Mouse (Mus musculus) limb, embryonic 15.5 days (tissue): ENCODE measurements at regions not wholly inside any gene's neighbourhood (a gene's known extent, or its start where the extent isn't known, plus 50 kb on each side); places are given as distances from the start of the nearest gene placed in this dataset.

ENCODE experiments used
- ATAC-seq: fragments of 200-750 bp; cut with Nextera tagmentation; 2 replicates; pipeline ENCODE4 v1.8.0; 2017; ENCODE audit warnings: low read depth, moderate TSS enrichment; ENCODE audit not compliant: insufficient number of reproducible peaks, low FRiP score, low TSS enrichment
- H3K27ac ChIP-seq: fragments of 300-500 bp; sonication (generic); 2 replicates; pipeline ENCODE4 v1.5.1; 2015; ENCODE audit warnings: moderate library complexity, mild to moderate bottlenecking, inconsistent platforms
- H3K27me3 ChIP-seq: fragments of 300-500 bp; sonication (generic); 2 replicates; pipeline ENCODE4 v1.6.1; 2015; ENCODE audit warnings: inconsistent platforms
- H3K36me3 ChIP-seq: fragments of 300-500 bp; sonication (generic); 2 replicates; pipeline ENCODE4 v1.6.1; 2015; ENCODE audit warnings: inconsistent platforms
- H3K4me1 ChIP-seq: fragments of 300-500 bp; sonication (generic); 2 replicates; pipeline ENCODE4 v1.6.1; 2015; ENCODE audit warnings: inconsistent platforms
- H3K4me2 ChIP-seq: fragments of 300-500 bp; sonication (generic); 2 replicates; pipeline ENCODE4 v1.6.1; 2015; ENCODE audit warnings: mild to moderate bottlenecking, inconsistent platforms
- H3K4me3 ChIP-seq: fragments of 300-500 bp; sonication (generic); 2 replicates; pipeline ENCODE4 v1.5.1; 2015; ENCODE audit warnings: mild to moderate bottlenecking, inconsistent platforms
- H3K9ac ChIP-seq: fragments of 300-500 bp; sonication (generic); 2 replicates; pipeline ENCODE4 v1.6.1; 2015; ENCODE audit warnings: inconsistent platforms
- H3K9me3 ChIP-seq: fragments of 300-500 bp; sonication (generic); 2 replicates; pipeline ENCODE4 v1.6.1; 2016; ENCODE audit warnings: inconsistent platforms
- WGBS: fragments of 180-500 bp; shearing (Covaris S2); methylation state at CpG from one replicate; pipeline ENCODE4 v1.1.7; 2015; 5-methylcytosine and 5-hydroxymethylcytosine counted together

GRCm38 (mm10) chr2:148579027-148579426, 93.4 kb upstream of the Nxt1 start:
- H3K27ac ChIP-seq, result no peak overlapping the region
- ATAC-seq, result no peak
- no peak overlapping the region for H3K9ac ChIP-seq
- no peaks in the 10 kb centered on the region for H3K36me3 ChIP-seq
- no peaks in the 10 kb centered on the region for H3K27me3 ChIP-seq
- WGBS, result 72% methylated on average over 5 of the region's 5 CpGs
- H3K4me2 ChIP-seq, result no peak overlapping the region
- no peak overlapping the region for H3K4me3 ChIP-seq
- H3K9me3 ChIP-seq, result no peaks in the 10 kb centered on the region
- no peaks in the 10 kb centered on the region for H3K4me1 ChIP-seq

GRCm38 (mm10) chr2:148578176-148578575, 94.2 kb upstream of the Nxt1 start:
- Histone ChIP-seq H3K27ac (no peak overlapping the region), H3K4me2 (no peak overlapping the region), H3K4me1 (no peaks in the 10 kb centered on the region), H3K9ac (no peak overlapping the region), H3K9me3 (no peaks in the 10 kb centered on the region), H3K4me3 (no peak overlapping the region), H3K36me3 (no peaks in the 10 kb centered on the region), H3K27me3 (no peaks in the 10 kb centered on the region)
- 69% methylated on average over 2 of the region's 2 CpGs for WGBS
- no peak for ATAC-seq

- no peak overlapping the region for H3K4me2 ChIP-seq
- H3K4me1 ChIP-seq, result no peaks in the 10 kb centered on the region
- ATAC-seq, result no peak
- WGBS, result 73% methylated on average over 3 of the region's 3 CpGs
- no peak overlapping the region for H3K9ac ChIP-seq
- no peaks in the 10 kb centered on the region for H3K36me3 ChIP-seq
- H3K9me3 ChIP-seq, result no peaks in the 10 kb centered on the region
- H3K27ac ChIP-seq, result no peak overlapping the region
- no peak overlapping the region for H3K4me3 ChIP-seq
- no peaks in the 10 kb centered on the region for H3K27me3 ChIP-seq
Measured at GRCm38 (mm10) chr2:148575433-148575832, 97.0 kb upstream of the Nxt1 start.

- no peak for ATAC-seq
- H3K4me2 ChIP-seq, result no peak overlapping the region
- H3K27ac ChIP-seq, result no peak overlapping the region
- H3K4me1 ChIP-seq, result no peaks in the 10 kb centered on the region
- no peaks in the 10 kb centered on the region for H3K27me3 ChIP-seq
- H3K36me3 ChIP-seq, result no peaks in the 10 kb centered on the region
- 11% methylated on average over 1 of the region's 1 CpGs for WGBS
- H3K9ac ChIP-seq, result no peak overlapping the region
- H3K9me3 ChIP-seq, result no peaks in the 10 kb centered on the region
- no peak overlapping the region for H3K4me3 ChIP-seq
Measured at GRCm38 (mm10) chr2:148572165-148572564, 100.2 kb upstream of the Nxt1 start.

GRCm38 (mm10) chr2:148571616-148572015, 100.8 kb upstream of the Nxt1 start:
- Histone ChIP-seq H3K9me3 (no peaks in the 10 kb centered on the region), H3K36me3 (no peaks in the 10 kb centered on the region), H3K4me2 (no peak overlapping the region), H3K27me3 (no peaks in the 10 kb centered on the region), H3K27ac (no peak overlapping the region), H3K4me3 (no peak overlapping the region), H3K4me1 (no peaks in the 10 kb centered on the region), H3K9ac (no peak overlapping the region)
- no peak for ATAC-seq
- WGBS, result 90% methylated on average over 1 of the region's 1 CpGs

- no peaks in the 10 kb centered on the region for H3K27me3 ChIP-seq
- no peak overlapping the region for H3K27ac ChIP-seq
- no peaks in the 10 kb centered on the region for H3K36me3 ChIP-seq
- no peaks in the 10 kb centered on the region for H3K4me1 ChIP-seq
- ATAC-seq, result no peak
- 90% methylated on average over 5 of the region's 5 CpGs for WGBS
- H3K4me2 ChIP-seq, result no peak overlapping the region
- no peak overlapping the region for H3K9ac ChIP-seq
- H3K4me3 ChIP-seq, result no peak overlapping the region
- no peaks in the 10 kb centered on the region for H3K9me3 ChIP-seq
Measured at GRCm38 (mm10) chr2:148571018-148571417, 101.4 kb upstream of the Nxt1 start.

- no peaks in the 10 kb centered on the region for H3K36me3 ChIP-seq
- H3K27ac ChIP-seq, result no peak overlapping the region
- no peaks in the 10 kb centered on the region for H3K27me3 ChIP-seq
- no peak for ATAC-seq
- H3K4me2 ChIP-seq, result no peak overlapping the region
- 58% methylated on average over 2 of the region's 2 CpGs for WGBS
- H3K9ac ChIP-seq, result no peak overlapping the region
- H3K4me3 ChIP-seq, result no peak overlapping the region
- H3K9me3 ChIP-seq, result no peaks in the 10 kb centered on the region
- no peaks in the 10 kb centered on the region for H3K4me1 ChIP-seq
Measured at GRCm38 (mm10) chr2:148567930-148568481, 104.4 kb upstream of the Nxt1 start.

GRCm38 (mm10) chr2:148563390-148563789, 109.0 kb upstream of the Nxt1 start:
- no peak for ATAC-seq
- Histone ChIP-seq H3K27ac (no peak overlapping the region), H3K36me3 (no peaks in the 10 kb centered on the region), H3K4me1 (no peaks in the 10 kb centered on the region), H3K9me3 (no peaks in the 10 kb centered on the region), H3K9ac (no peak overlapping the region), H3K27me3 (no peaks in the 10 kb centered on the region), H3K4me2 (no peak overlapping the region), H3K4me3 (no peak overlapping the region)
- 60% methylated on average over 3 of the region's 3 CpGs for WGBS

- no peaks in the 10 kb centered on the region for H3K36me3 ChIP-seq
- no peak overlapping the region for H3K4me3 ChIP-seq
- no peak for ATAC-seq
- no peaks in the 10 kb centered on the region for H3K9me3 ChIP-seq
- H3K27me3 ChIP-seq, result no peaks in the 10 kb centered on the region
- 51% methylated on average over 3 of the region's 3 CpGs for WGBS
- H3K27ac ChIP-seq, result no peak overlapping the region
- no peak overlapping the region for H3K9ac ChIP-seq
- H3K4me1 ChIP-seq, result no peaks in the 10 kb centered on the region
- no peak overlapping the region for H3K4me2 ChIP-seq
Measured at GRCm38 (mm10) chr2:148562041-148562440, 110.4 kb upstream of the Nxt1 start.

GRCm38 (mm10) chr2:148560013-148560773, 112.2 kb upstream of the Nxt1 start:
- H3K27ac ChIP-seq, result no peak overlapping the region
- no peaks in the 10 kb centered on the region for H3K27me3 ChIP-seq
- H3K9ac ChIP-seq, result no peak overlapping the region
- H3K4me1 ChIP-seq, result no peaks in the 10 kb centered on the region
- H3K36me3 ChIP-seq, result no peaks in the 10 kb centered on the region
- H3K4me3 ChIP-seq, result no peak overlapping the region
- no peaks in the 10 kb centered on the region for H3K9me3 ChIP-seq
- 82% methylated on average over 4 of the region's 4 CpGs for WGBS
- H3K4me2 ChIP-seq, result no peak overlapping the region
- no peak for ATAC-seq

- no peak overlapping the region for H3K4me3 ChIP-seq
- no peak overlapping the region for H3K9ac ChIP-seq
- H3K4me2 ChIP-seq, result no peak overlapping the region
- no peaks in the 10 kb centered on the region for H3K27me3 ChIP-seq
- H3K4me1 ChIP-seq, result no peaks in the 10 kb centered on the region
- no peak for ATAC-seq
- H3K36me3 ChIP-seq, result no peaks in the 10 kb centered on the region
- WGBS, result 76% methylated on average over 4 of the region's 4 CpGs
- no peak overlapping the region for H3K27ac ChIP-seq
- H3K9me3 ChIP-seq, result no peaks in the 10 kb centered on the region
Measured at GRCm38 (mm10) chr2:148559376-148559775, 113.0 kb upstream of the Nxt1 start.

- Histone ChIP-seq H3K9me3 (no peaks in the 10 kb centered on the region), H3K36me3 (no peaks in the 10 kb centered on the region), H3K4me3 (no peak overlapping the region), H3K9ac (no peak overlapping the region), H3K4me2 (no peak overlapping the region), H3K27me3 (no peaks in the 10 kb centered on the region), H3K27ac (no peak overlapping the region), H3K4me1 (no peaks in the 10 kb centered on the region)
- ATAC-seq, result no peak
Measured at GRCm38 (mm10) chr2:148558365-148558764, 114.0 kb upstream of the Nxt1 start.

GRCm38 (mm10) chr2:148551207-148551606, 107.8 kb upstream of the Cd93 start:
- Histone ChIP-seq H3K9me3 (no peaks in the 10 kb centered on the region), H3K36me3 (no peaks in the 10 kb centered on the region), H3K27me3 (no peaks in the 10 kb centered on the region), H3K4me3 (no peak overlapping the region), H3K4me1 (no peaks in the 10 kb centered on the region), H3K4me2 (no peak overlapping the region), H3K27ac (no peak overlapping the region), H3K9ac (no peak overlapping the region)
- no peak for ATAC-seq
- 80% methylated on average over 4 of the region's 4 CpGs for WGBS
